Mouse (Mus musculus) forebrain, embryonic 11.5 days (tissue): ENCODE data around the gene Klc2. TPM values are rescaled to one million over a fixed set of nuclear protein-coding genes. Genes with fewer than 3 reads are reported as not detected.

Source experiments
- ATAC-seq: fragments of 200-750 bp; cut with Nextera tagmentation; replicated peaks from 2 replicates; pipeline ENCODE4 v1.8.0; 2017; ENCODE audit warnings: moderate TSS enrichment; ENCODE audit not compliant: low FRiP score
- DNase-seq: peaks from one replicate; pipeline ENCODE4 v3.0.0-alpha.2; 2017; ENCODE audit warnings: low spot score
- H3K27ac ChIP-seq: fragments of 300-500 bp; sonication (generic); 2 replicates; pipeline ENCODE4 v1.5.1; 2014; ENCODE audit warnings: low read depth, low read length
- H3K27me3 ChIP-seq: fragments of 300-500 bp; sonication (generic); 2 replicates; pipeline ENCODE4 v1.6.1; 2014; ENCODE audit warnings: mild to moderate bottlenecking, low read length, mixed read lengths; ENCODE audit not compliant: control insufficient read depth, insufficient read depth
- H3K36me3 ChIP-seq: fragments of 300-500 bp; sonication (generic); 2 replicates; pipeline ENCODE4 v1.6.1; 2014; ENCODE audit warnings: mild to moderate bottlenecking, low read length, moderate library complexity, mixed read lengths; ENCODE audit not compliant: control insufficient read depth, insufficient read depth
- H3K4me1 ChIP-seq: fragments of 300-500 bp; sonication (generic); replicated peaks from 2 replicates; pipeline ENCODE4 v1.6.1; 2014; ENCODE audit warnings: low read length, mixed read lengths; ENCODE audit not compliant: control insufficient read depth, insufficient read depth
- H3K4me2 ChIP-seq: fragments of 300-500 bp; sonication (generic); 2 replicates; pipeline ENCODE4 v1.6.1; 2014; ENCODE audit warnings: low read depth, mild to moderate bottlenecking, low read length, moderate library complexity, mixed read lengths; ENCODE audit not compliant: severe bottlenecking
- H3K4me3 ChIP-seq: fragments of 300-500 bp; sonication (generic); 2 replicates; pipeline ENCODE4 v1.5.1; 2014; ENCODE audit warnings: low read depth, low read length
- H3K9ac ChIP-seq: fragments of 300-500 bp; sonication (generic); 2 replicates; pipeline ENCODE4 v1.6.1; 2014; ENCODE audit warnings: low read length
- H3K9me3 ChIP-seq: fragments of 300-500 bp; sonication (generic); 2 replicates; pipeline ENCODE4 v1.6.1; 2016; ENCODE audit warnings: low read length, mixed read lengths; ENCODE audit not compliant: control insufficient read depth
- WGBS: fragments of 180-500 bp; shearing (Covaris S2); extraction: QIAGEN DNeasy Blood & Tissue Kit; methylation state at CpG from one replicate; pipeline ENCODE4 v1.1.7; 2014; 5-methylcytosine and 5-hydroxymethylcytosine counted together
- polyA plus RNA-seq: library from polyadenylated mRNA; unstranded; fragments of >200 nt; fragmentation: Nextera tagmentation; extraction: Ambion mirVana; gene quantifications from 2 replicates; pipeline ENCODE4 v1.2.1, GENCODE M21; 2014

Gene Klc2
- polyA plus RNA-seq, 1 experiment from 2014 or later = 35.3 TPM

DNA sequence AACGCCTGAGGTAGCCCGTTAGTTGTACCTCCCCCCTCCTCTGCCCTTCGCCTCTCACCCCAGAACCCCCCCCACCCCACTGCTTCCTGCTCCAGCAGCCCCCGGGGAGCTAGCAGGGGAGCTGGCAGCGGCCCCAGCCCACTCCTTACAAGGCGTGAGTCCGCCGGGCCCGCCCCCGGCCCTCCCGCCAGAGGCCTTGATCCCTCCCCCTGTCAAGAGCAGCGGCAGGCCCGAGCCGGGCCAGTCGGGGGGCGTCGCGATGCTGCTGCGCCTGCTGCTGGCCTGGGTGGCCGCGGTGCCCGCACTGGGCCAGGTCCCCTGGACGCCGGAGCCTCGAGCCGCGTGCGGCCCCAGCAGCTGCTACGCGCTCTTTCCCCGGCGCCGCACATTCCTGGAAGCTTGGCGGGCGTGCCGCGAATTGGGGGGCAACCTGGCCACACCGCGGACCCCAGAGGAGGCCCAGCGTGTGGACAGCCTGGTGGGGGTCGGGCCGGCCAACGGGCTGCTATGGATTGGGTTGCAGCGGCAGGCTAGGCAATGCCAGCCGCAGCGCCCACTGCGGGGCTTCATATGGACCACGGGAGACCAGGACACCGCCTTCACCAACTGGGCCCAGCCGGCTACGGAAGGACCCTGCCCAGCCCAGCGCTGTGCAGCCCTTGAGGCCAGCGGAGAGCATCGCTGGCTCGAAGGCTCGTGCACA lies 50.3 kb downstream of the Klc2 start, which contains the start of gene Cd248:
Cd248 (plus strand) TSS at position 212 of the 703 bp plus-strand sequence.
- WGBS = 1% methylated on average over 49 of the region's 56 CpGs
- peak within 1 kb of the TSS; percentile 60 for H3K9ac ChIP-seq
- no peak; the same call in 1 of the 2 replicates for ATAC-seq

DNA sequence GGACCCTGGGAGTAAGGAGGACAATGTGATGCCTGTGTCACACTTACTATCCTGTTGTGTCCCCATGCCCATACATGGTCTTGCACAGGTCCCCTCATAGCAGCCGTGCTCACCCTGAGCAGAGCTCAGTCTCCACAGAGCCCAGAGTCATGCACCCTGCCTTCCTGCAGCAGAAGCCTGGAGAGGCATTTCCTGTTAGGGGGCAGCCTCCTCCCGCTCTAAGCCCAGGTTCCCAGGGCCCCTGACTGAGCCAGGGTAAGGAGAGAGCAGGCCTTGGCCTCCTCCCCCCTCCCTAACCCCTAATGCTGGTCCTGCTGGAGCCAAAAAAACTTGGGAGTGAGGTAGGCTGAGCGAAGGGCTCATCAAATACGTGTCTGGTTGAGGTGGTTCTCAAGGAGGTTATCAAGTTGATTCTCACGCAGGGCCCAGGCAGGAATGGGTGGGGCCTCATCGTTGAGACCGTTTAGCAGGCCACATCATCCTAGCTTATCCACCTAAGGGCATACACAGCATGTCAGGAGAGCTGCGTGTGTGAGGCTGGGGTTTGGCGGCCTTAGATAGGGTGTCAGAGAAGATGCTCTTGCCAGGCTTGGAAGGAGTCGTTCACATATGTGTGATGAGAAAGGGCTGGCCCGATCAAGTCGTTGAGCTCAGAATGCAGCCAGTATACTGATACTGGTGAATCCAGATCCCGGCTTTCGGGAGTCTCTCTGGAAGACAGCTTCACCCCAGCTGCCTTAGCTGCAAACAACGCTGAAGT lies 51.1 kb downstream of the Klc2 start:
- 8% methylated on average over 15 of the region's 15 CpGs for WGBS
- Histone ChIP-seq H3K4me1 (peaks cover 31% of the 10 kb centered on the region), H3K9me3 (no peaks in the 10 kb centered on the region), H3K27me3 (peaks cover 32% of the 10 kb centered on the region), H3K36me3 (no peaks in the 10 kb centered on the region), H3K4me2 (peak overlapping the region; percentile 88), H3K9ac (peak overlapping the region; percentile 60; the same call in 1 of the 2 replicates), H3K27ac (no peak overlapping the region), H3K4me3 (peak overlapping the region; percentile 35; the same call in 1 of the 2 replicates)
- no peak for ATAC-seq
- DNase-seq = no peak

More for the DNA sequence above, 50.3 kb downstream of the Klc2 start, which contains the start of gene Cd248:
- no peaks in the 10 kb centered on the region for H3K36me3 ChIP-seq
- H3K4me3 ChIP-seq = peak within 1 kb of the TSS; percentile 35
- peak within 1 kb of the TSS; percentile 88 for H3K4me2 ChIP-seq
- H3K27me3 ChIP-seq = peaks cover 32% of the 10 kb centered on the region
- no peak within 1 kb of the TSS for H3K27ac ChIP-seq
- H3K9me3 ChIP-seq = no peaks in the 10 kb centered on the region
- peak; percentile 79 for DNase-seq
- H3K4me1 ChIP-seq = peaks cover 31% of the 10 kb centered on the region

DNA sequence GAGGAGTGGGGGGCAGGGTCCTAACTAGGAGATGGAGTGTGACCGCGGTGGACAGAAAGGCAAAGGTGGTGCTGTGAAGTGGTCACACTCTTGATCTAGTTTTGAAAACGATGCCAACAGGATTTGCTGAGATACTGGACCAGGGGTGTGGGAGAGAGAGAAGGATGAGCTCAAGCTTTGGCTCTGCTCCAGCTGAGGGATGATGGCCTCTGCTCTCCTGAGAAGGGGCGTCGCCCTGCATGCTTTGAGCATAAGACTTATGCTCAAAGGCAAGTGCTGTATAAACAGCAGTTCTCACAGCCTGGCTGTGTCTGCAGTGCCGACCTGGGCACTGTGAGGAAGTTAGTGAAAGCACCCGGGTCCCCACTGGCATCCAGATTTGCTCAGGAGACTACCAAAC lies 53.3 kb downstream of the Klc2 start:
- ATAC-seq = no peak
- Histone ChIP-seq H3K4me1 (peaks cover 25% of the 10 kb centered on the region), H3K9ac (no peak overlapping the region), H3K9me3 (no peaks in the 10 kb centered on the region), H3K4me2 (no peak overlapping the region), H3K27me3 (peaks cover 30% of the 10 kb centered on the region), H3K36me3 (no peaks in the 10 kb centered on the region), H3K4me3 (no peak overlapping the region), H3K27ac (no peak overlapping the region)
- no peak for DNase-seq
- WGBS = 79% methylated on average over 7 of the region's 7 CpGs

DNA sequence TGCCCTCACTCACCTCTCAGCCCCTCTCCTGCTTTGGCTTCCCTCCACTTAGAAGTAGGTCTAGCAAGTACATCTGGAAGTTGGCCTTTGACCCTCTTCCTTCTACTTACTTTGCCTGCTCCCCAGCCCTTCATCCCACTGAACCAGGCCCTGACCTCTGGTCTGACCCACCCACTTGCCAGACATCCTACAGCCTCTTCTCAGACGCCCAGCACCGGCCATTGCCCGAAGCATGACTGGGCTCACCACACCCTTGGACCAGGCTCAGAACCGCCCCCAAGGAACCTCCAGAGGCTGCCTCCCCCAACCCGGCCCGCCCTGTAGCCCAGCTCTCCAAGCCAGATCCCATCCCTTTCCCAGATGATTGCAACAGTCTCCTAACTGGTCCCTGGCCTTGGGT lies 55.9 kb downstream of the Klc2 start:
- H3K27me3 ChIP-seq = peaks cover 7% of the 10 kb centered on the region; the same call in 1 of the 2 replicates
- H3K4me1 ChIP-seq = peaks cover 18% of the 10 kb centered on the region; the same call in 1 of the 2 replicates
- no peaks in the 10 kb centered on the region for H3K36me3 ChIP-seq
- DNase-seq = no peak
- no peak overlapping the region for H3K27ac ChIP-seq
- no peaks in the 10 kb centered on the region for H3K9me3 ChIP-seq
- H3K4me3 ChIP-seq = no peak overlapping the region
- ATAC-seq = no peak
- WGBS = 73% methylated on average over 6 of the region's 6 CpGs
- no peak overlapping the region for H3K9ac ChIP-seq
- H3K4me2 ChIP-seq = no peak overlapping the region

DNA sequence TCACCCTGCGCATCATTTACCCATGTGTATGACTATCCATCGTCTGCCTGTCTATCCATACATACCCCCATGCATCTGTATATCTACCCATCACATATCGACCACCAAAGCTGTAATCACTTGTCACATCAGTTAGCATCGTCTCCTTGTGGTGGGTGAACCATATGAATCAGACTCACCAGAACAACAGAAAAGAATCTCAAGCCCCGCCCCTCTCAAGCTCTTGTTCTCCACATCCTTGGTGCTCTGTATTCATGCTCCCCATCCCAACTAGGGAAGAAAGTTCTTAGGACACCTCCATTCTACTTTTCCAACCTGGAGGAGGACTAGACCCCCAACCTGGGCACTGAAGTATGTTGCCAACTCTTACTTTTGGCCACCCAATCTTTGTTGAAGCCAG lies 56.3 kb downstream of the Klc2 start:
- peaks cover 14% of the 10 kb centered on the region; the same call in 1 of the 2 replicates for H3K4me1 ChIP-seq
- H3K36me3 ChIP-seq = no peaks in the 10 kb centered on the region
- no peak overlapping the region for H3K27ac ChIP-seq
- H3K9me3 ChIP-seq = no peaks in the 10 kb centered on the region
- no peak overlapping the region for H3K4me2 ChIP-seq
- H3K27me3 ChIP-seq = peaks cover 3% of the 10 kb centered on the region; the same call in 1 of the 2 replicates
- 91% methylated on average over 5 of the region's 5 CpGs for WGBS
- ATAC-seq (no peak), DNase-seq (no peak)
- no peak overlapping the region for H3K4me3 ChIP-seq
- H3K9ac ChIP-seq = no peak overlapping the region

DNA sequence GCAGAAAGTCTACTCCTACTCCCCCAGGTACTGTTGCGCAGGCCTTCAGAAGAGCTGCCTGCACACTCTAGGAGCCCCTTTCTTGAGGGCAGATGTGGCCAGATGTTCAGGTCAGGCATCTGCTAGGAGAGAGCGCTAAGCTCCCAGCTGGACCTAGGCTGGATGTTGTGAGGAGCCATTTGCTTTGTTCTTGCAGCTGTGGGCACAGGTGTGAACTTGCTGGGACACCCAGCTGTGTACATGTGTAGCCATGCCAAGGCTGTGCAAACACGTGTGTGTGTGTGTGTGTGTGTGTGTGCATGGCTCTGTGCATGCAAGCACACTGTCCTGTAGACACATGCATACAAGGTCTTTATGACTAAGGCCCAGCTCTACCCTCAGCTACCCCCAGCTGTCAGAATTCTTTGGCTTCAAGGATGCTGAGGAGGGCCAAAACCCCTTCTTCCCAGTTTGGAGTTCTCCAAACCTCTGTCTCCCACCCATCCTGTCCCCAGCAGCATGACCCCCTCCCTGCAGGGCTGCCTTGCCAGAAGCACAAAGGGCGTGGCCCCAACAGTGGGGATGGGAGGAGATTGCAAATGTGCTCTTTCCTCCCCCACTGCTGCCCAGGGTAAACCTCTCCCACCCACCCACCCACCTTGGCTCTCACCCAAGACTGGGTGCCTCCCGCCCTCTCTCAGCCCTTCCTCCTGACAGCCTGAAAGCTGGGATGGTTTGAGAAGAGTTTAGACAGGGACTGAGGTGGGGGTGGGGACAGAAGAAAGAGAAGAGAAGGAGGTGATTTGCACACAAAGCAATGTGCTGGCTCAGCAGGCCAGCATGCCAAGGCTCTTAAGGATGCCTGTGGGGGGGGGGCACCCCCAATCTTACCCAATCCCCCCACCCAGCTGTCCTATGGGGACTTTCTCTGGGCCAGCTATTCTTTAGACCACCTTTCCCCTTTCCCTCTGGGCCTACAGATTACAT lies 57.7 kb downstream of the Klc2 start:
- Histone ChIP-seq H3K4me3 (no peak overlapping the region), H3K9me3 (no peaks in the 10 kb centered on the region), H3K4me1 (peaks cover 11% of the 10 kb centered on the region; the same call in 1 of the 2 replicates), H3K9ac (no peak overlapping the region), H3K36me3 (no peaks in the 10 kb centered on the region), H3K4me2 (no peak overlapping the region), H3K27ac (no peak overlapping the region), H3K27me3 (no peaks in the 10 kb centered on the region)
- WGBS = 44% methylated on average over 5 of the region's 5 CpGs
- no peak for ATAC-seq
- no peak for DNase-seq

DNA sequence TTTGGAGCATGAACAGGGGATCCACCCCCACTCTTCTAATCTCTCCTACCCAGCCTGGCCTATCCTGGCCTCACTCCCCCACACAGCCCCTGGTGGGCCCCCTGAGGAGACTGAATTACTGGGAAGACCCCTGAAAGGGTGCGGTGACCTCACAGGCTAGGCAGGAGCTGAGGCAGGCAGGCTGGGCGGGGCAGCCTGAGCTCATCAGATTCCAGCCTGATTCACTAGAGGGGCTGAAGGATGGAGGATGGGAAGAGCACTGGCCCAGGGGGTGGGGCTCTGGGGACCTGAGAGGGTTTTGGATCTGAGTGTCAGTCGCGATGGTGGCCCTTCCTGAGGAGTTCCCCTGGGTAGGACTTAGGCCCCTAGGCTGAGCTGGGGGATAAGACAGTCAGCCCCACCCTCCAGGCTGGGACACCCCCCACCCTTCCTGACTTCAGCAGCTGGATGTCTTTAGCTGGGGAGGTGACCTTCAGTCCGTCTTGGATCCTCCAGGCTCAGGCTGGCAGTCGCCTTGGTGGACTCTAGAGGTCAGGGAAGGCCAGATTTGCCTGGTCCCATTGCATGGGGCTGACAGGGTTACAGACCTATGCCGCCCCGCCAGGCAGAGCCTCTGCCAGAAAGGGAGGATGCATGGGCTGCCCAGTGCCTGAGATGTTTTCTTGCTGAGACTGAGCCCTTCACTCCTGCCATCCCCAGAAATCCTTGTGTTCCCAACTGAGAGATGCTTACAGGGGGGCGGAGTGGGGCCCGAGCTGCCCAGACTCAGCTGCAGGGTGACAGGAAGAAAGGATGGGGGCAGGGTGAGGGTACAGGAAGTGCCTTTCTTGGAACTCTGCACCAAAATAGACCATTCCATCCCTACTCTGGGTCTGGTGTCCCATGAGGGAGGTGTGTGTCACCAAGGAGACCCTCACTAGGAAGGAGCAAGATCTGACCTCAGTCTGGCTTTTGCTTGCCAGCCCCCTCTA lies 59.3 kb downstream of the Klc2 start:
- no peak for DNase-seq
- Histone ChIP-seq H3K36me3 (no peaks in the 10 kb centered on the region), H3K4me1 (peaks cover 11% of the 10 kb centered on the region; the same call in 1 of the 2 replicates), H3K9ac (peak overlapping the region; percentile 35; the same call in 1 of the 2 replicates), H3K4me2 (peak overlapping the region; percentile 15; the same call in 1 of the 2 replicates), H3K4me3 (no peak overlapping the region), H3K27ac (0 out of 2 replicates have a peak overlapping the region, but pooled peaks have one; percentile 18), H3K27me3 (no peaks in the 10 kb centered on the region), H3K9me3 (no peaks in the 10 kb centered on the region)
- peak; percentile 31; the same call in 1 of the 2 replicates for ATAC-seq
- WGBS = 13% methylated on average over 10 of the region's 10 CpGs
